Mouse (Mus musculus) neutrophil, adult 5-6 weeks (primary cell): Measurements from ENCODE around the gene BC049762. TPM values are rescaled to one million over a fixed set of nuclear protein-coding genes. Genes with fewer than 3 reads are reported as not detected.
A peak's percentile ranks its signal among the peaks of the same experiment; 100 is the strongest.

Source experiments
- ATAC-seq: fragments of 151-379, 151-347 bp; 2 replicates; pipeline ENCODE4 v1.8.0; 2017; ENCODE audit warnings: mild to moderate bottlenecking, moderate TSS enrichment; ENCODE audit not compliant: insufficient number of reproducible peaks, poor library complexity, low FRiP score, severe bottlenecking; ENCODE audit errors: extremely low read depth
- total RNA-seq: library from RNA; stranded (forward); fragments of 200-1000 nt; gene quantifications from 2 replicates; pipeline ENCODE4 v1.2.3, GENCODE M21; 2017

BC049762 gene
- not detected in 2 replicates for total RNA-seq

- peak; percentile 83 for ATAC-seq
These were observed at the start of gene BC049762 for GRCm38 (mm10) chr11:51262342-51263285. Gene BC049762 (minus strand): TSS chr11:51263046.

GRCm38 (mm10) chr11:51311846-51312245 is 49.0 kb upstream of the BC049762 start:
- ATAC-seq = no peak

GRCm38 (mm10) chr11:51308306-51308705 is 45.5 kb upstream of the BC049762 start:
- ATAC-seq = no peak

- ATAC-seq = no peak
These were observed 41.2 kb upstream of the BC049762 start for GRCm38 (mm10) chr11:51303981-51304553.

GRCm38 (mm10) chr11:51302396-51302795 is 39.5 kb upstream of the BC049762 start:
- no peak for ATAC-seq

- no peak for ATAC-seq
These were observed 35.8 kb upstream of the BC049762 start for GRCm38 (mm10) chr11:51298691-51299090.

GRCm38 (mm10) chr11:51295742-51296141 is 32.9 kb upstream of the BC049762 start:
- ATAC-seq = no peak

- no peak for ATAC-seq
These were observed 31.2 kb upstream of the BC049762 start for GRCm38 (mm10) chr11:51293956-51294530.

- ATAC-seq = no peak
These were observed 27.5 kb upstream of the BC049762 start for GRCm38 (mm10) chr11:51290066-51290955.

GRCm38 (mm10) chr11:51289564-51290041 is 26.8 kb upstream of the BC049762 start, which contains the start of gene Col23a1:
Gene Col23a1 (plus strand): TSS chr11:51289920.
- ATAC-seq = no peak

GRCm38 (mm10) chr11:51274418-51274817 is 11.6 kb upstream of the BC049762 start:
- ATAC-seq = no peak

- no peak for ATAC-seq
These were observed 2.5 kb upstream of the BC049762 start for GRCm38 (mm10) chr11:51265326-51265725.

GRCm38 (mm10) chr11:51264352-51264751 is 1.5 kb upstream of the BC049762 start:
- peak; percentile 31; the same call in 1 of the 2 replicates for ATAC-seq

- no peak for ATAC-seq
These were observed 513 bp upstream of the BC049762 start for GRCm38 (mm10) chr11:51263286-51263831.

- ATAC-seq = no peak
These were observed 1.1 kb downstream of the BC049762 start, which contains the start of gene Clk4 for GRCm38 (mm10) chr11:51261680-51262219. Gene Clk4 (plus strand): TSS chr11:51261730.

- ATAC-seq = no peak
These were observed 5.8 kb downstream of the BC049762 start for GRCm38 (mm10) chr11:51257006-51257405.

- no peak for ATAC-seq
These were observed 19.9 kb downstream of the BC049762 start for GRCm38 (mm10) chr11:51242897-51243296.

- ATAC-seq = no peak
These were observed 28.2 kb downstream of the BC049762 start for GRCm38 (mm10) chr11:51234626-51235025.
